Mouse (Mus musculus): Measurements from ENCODE around the gene Kif26b. TPM values are rescaled to one million over a fixed set of nuclear protein-coding genes. Genes with fewer than 3 reads are reported as not detected.

The Kif26b gene
- polyA plus RNA-seq, 1 experiment from 2014 or later = 2.2 TPM

- no peaks in the 10 kb centered on the region for H3K36me3 ChIP-seq (ENCODE audit: insufficient read depth)
- H3K4me3 ChIP-seq (ENCODE audit: low read depth, low read length) = no peak overlapping the region
- no peak overlapping the region for H3K4me2 ChIP-seq
- 81% methylated on average over 4 of the region's 4 CpGs for WGBS
- DNase-seq (no peak), ATAC-seq (ENCODE audit: insufficient read depth) (no peak)
- TF ChIP-seq CTCF (IDR thresholded peaks at IDR 0.05; ENCODE audit: low read depth) = no peak
- no peak overlapping the region for H3K27ac ChIP-seq (ENCODE audit: low read depth)
- H3K9ac ChIP-seq = no peak overlapping the region
- H3K4me1 ChIP-seq (ENCODE audit: insufficient read depth) = no peaks in the 10 kb centered on the region
- no peaks in the 10 kb centered on the region for H3K9me3 ChIP-seq (ENCODE audit: low read depth, low read length)
- H3K27me3 ChIP-seq (ENCODE audit: insufficient read depth, low read length) = no peaks in the 10 kb centered on the region
Measured at GRCm38 (mm10) chr1:178734576-178734975, 205.7 kb downstream of the Kif26b start.

GRCm38 (mm10) chr1:178736931-178737330, 208.0 kb downstream of the Kif26b start:
- Histone ChIP-seq H3K4me2 (no peak overlapping the region), H3K9ac (no peak overlapping the region), H3K27me3 (ENCODE audit: insufficient read depth, low read length) (no peaks in the 10 kb centered on the region), H3K27ac (ENCODE audit: low read depth) (no peak overlapping the region), H3K4me1 (ENCODE audit: insufficient read depth) (no peaks in the 10 kb centered on the region), H3K4me3 (ENCODE audit: low read depth, low read length) (no peak overlapping the region), H3K36me3 (ENCODE audit: insufficient read depth) (no peaks in the 10 kb centered on the region), H3K9me3 (ENCODE audit: low read depth, low read length) (no peaks in the 10 kb centered on the region)
- DNase-seq = no peak
- no peak for ATAC-seq (ENCODE audit: insufficient read depth)
- TF ChIP-seq CTCF (IDR thresholded peaks at IDR 0.05; ENCODE audit: low read depth) = no peak
- WGBS = 84% methylated on average over 2 of the region's 2 CpGs

DNA sequence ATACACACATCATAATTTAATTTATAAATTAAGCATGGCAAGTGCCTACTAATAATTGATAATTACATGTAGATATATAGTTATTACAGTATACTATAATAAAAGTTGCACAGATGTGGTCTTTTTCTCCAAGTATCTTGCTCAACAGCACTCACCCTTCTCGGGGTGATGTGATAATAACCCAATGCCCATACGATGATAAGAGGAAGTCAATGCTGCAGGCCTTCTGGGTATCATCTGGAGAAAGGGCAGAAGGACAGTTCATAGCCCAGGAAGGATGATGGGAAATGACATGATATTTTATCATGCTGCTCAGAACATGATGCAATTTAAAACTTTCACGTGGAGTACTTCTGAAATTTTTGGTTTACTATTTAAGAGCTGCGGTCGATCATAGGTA, 214.9 kb downstream of the Kif26b start:
- no peak overlapping the region for H3K9ac ChIP-seq
- no peak overlapping the region for H3K4me3 ChIP-seq (ENCODE audit: low read depth, low read length)
- 87% methylated on average over 5 of the region's 5 CpGs for WGBS
- DNase-seq = no peak
- no peak overlapping the region for H3K27ac ChIP-seq (ENCODE audit: low read depth)
- no peak for TF ChIP-seq CTCF (IDR thresholded peaks at IDR 0.05; ENCODE audit: low read depth)
- H3K4me1 ChIP-seq (ENCODE audit: insufficient read depth) = no peaks in the 10 kb centered on the region
- no peaks in the 10 kb centered on the region for H3K36me3 ChIP-seq (ENCODE audit: insufficient read depth)
- no peaks in the 10 kb centered on the region for H3K27me3 ChIP-seq (ENCODE audit: insufficient read depth, low read length)
- H3K9me3 ChIP-seq (ENCODE audit: low read depth, low read length) = no peaks in the 10 kb centered on the region
- H3K4me2 ChIP-seq = no peak overlapping the region
- ATAC-seq (ENCODE audit: insufficient read depth) = no peak

DNA sequence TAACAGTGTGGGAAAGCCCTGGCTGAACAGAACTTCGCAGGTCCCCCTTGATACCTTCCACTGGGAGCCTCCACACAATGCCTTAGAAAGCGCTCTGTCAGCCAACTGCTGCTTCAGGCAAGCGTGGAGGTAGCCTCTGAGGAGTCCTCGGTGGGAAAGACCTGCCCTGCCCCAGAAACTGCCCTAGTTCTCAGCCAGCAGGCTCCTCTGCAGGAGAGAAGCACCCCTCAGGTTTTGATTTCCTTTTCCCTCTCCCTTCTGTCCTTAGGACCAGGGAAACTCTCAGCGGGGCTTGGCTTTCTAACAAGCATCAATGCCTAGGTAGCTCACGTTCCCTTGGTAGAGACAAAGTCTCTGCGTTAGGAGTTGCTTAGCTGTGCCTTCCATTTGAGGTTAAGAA, 215.6 kb downstream of the Kif26b start:
- ATAC-seq (ENCODE audit: insufficient read depth) (no peak), DNase-seq (no peak)
- WGBS = 76% methylated on average over 7 of the region's 7 CpGs
- H3K9ac ChIP-seq = no peak overlapping the region
- no peaks in the 10 kb centered on the region for H3K4me1 ChIP-seq (ENCODE audit: insufficient read depth)
- no peak for TF ChIP-seq CTCF (IDR thresholded peaks at IDR 0.05; ENCODE audit: low read depth)
- H3K36me3 ChIP-seq (ENCODE audit: insufficient read depth) = no peaks in the 10 kb centered on the region
- no peaks in the 10 kb centered on the region for H3K9me3 ChIP-seq (ENCODE audit: low read depth, low read length)
- no peak overlapping the region for H3K4me2 ChIP-seq
- H3K27me3 ChIP-seq (ENCODE audit: insufficient read depth, low read length) = no peaks in the 10 kb centered on the region
- no peak overlapping the region for H3K27ac ChIP-seq (ENCODE audit: low read depth)
- H3K4me3 ChIP-seq (ENCODE audit: low read depth, low read length) = no peak overlapping the region

DNA sequence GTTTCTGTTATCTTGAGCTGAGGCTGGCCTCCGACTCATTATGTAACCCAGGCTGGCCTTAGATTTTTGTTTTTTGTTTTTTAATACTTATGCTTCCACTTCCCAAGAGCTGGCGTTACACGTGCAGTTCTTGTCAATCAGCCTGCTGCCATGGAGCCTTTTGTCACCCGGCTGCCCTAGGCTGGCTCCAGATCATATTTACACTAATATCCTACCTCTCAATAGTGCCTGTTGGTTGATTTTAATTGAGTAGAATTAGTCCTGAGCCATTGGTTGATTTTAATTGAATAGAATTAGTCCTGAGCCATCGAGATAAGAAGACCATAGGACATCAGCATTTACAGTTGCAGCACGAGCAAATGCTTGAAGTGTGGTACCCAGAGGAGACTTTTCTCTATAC, 216.0 kb downstream of the Kif26b start:
- DNase-seq = no peak
- Histone ChIP-seq H3K36me3 (ENCODE audit: insufficient read depth) (no peaks in the 10 kb centered on the region), H3K27me3 (ENCODE audit: insufficient read depth, low read length) (no peaks in the 10 kb centered on the region), H3K4me1 (ENCODE audit: insufficient read depth) (no peaks in the 10 kb centered on the region), H3K9ac (no peak overlapping the region), H3K4me3 (ENCODE audit: low read depth, low read length) (no peak overlapping the region), H3K9me3 (ENCODE audit: low read depth, low read length) (no peaks in the 10 kb centered on the region), H3K4me2 (no peak overlapping the region), H3K27ac (ENCODE audit: low read depth) (no peak overlapping the region)
- TF ChIP-seq CTCF (IDR thresholded peaks at IDR 0.05; ENCODE audit: low read depth) = no peak
- no peak for ATAC-seq (ENCODE audit: insufficient read depth)
- WGBS = 78% methylated on average over 6 of the region's 6 CpGs

DNA sequence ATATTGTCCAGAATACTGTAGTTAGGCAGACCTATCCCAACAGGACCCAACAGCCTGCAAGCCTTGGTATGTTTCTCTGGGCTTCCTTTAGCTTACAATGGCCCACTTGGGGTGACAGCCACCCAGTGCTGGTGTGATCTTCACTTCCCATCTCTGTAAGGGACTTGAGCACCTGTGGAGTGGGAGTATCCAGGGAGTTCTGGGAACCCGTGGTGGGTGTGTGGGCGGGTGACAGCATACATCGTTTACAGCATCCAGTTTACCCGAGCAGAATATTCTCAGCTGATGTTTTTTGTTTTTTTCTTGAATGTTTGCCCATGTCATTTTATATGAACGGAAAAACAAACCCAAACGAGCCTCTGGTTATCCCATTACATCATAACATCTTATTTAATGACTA, 216.5 kb downstream of the Kif26b start:
- H3K36me3 ChIP-seq (ENCODE audit: insufficient read depth) = no peaks in the 10 kb centered on the region
- no peaks in the 10 kb centered on the region for H3K27me3 ChIP-seq (ENCODE audit: insufficient read depth, low read length)
- H3K9me3 ChIP-seq (ENCODE audit: low read depth, low read length) = no peaks in the 10 kb centered on the region
- 68% methylated on average over 6 of the region's 6 CpGs for WGBS
- H3K27ac ChIP-seq (ENCODE audit: low read depth) = no peak overlapping the region
- H3K4me2 ChIP-seq = no peak overlapping the region
- H3K4me1 ChIP-seq (ENCODE audit: insufficient read depth) = no peaks in the 10 kb centered on the region
- ATAC-seq (ENCODE audit: insufficient read depth) (no peak), DNase-seq (no peak)
- no peak overlapping the region for H3K9ac ChIP-seq
- no peak overlapping the region for H3K4me3 ChIP-seq (ENCODE audit: low read depth, low read length)
- TF ChIP-seq CTCF (IDR thresholded peaks at IDR 0.05; ENCODE audit: low read depth) = no peak

DNA sequence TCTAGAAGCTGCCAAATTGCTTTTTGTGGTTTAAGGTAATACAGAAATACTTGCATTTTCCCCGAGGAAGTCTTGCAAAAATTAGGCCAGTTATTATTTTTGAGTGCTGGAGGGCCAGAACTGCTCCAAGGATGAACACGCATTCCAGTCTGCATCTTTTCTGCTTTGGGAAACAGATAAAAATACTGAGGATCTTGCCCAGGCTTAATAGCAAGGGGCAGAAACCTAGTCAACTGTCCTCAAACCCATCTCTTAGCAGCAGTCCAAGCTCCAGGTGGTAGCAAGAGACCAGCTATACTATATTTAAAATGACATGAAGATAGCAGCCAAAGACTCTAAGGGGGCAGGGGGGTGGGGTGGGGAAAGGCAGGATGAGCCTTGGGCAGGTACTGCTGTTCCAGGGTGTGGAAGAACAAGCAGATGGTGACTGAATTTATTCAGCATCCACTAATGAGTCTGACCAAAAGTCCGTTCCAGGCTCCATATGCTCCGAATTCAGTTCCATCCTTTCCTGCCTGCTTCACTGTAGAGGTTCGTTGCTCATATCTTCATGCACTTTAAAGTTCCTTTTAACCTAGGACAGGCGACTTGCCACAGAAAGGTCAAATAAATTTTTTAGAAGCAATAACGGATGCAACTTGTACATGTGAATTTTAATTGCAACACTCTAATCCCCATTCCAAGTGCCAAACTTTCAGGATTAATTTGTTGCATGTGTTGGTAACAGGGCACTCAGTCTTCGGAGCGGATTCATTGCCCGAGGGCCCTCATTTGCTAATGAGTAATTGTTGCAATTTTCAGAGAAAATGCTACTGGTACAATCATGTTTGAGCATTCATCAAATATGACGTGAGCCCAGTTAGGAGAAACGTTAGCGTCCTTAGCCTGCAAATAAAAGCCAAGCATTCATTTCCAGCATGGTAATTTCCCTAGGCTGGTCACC, 218.6 kb downstream of the Kif26b start:
- 68% methylated on average over 13 of the region's 13 CpGs for WGBS
- TF ChIP-seq CTCF (IDR thresholded peaks at IDR 0.05; ENCODE audit: low read depth) = no peak
- ATAC-seq (ENCODE audit: insufficient read depth) = no peak

More for the DNA sequence above, 218.6 kb downstream of the Kif26b start:
- H3K27me3 ChIP-seq (ENCODE audit: insufficient read depth, low read length) = no peaks in the 10 kb centered on the region
- H3K4me2 ChIP-seq = no peak overlapping the region
- no peak overlapping the region for H3K27ac ChIP-seq (ENCODE audit: low read depth)
- no peak overlapping the region for H3K4me3 ChIP-seq (ENCODE audit: low read depth, low read length)
- H3K9ac ChIP-seq = no peak overlapping the region
- DNase-seq = no peak
- no peaks in the 10 kb centered on the region for H3K36me3 ChIP-seq (ENCODE audit: insufficient read depth)
- no peaks in the 10 kb centered on the region for H3K9me3 ChIP-seq (ENCODE audit: low read depth, low read length)
- no peaks in the 10 kb centered on the region for H3K4me1 ChIP-seq (ENCODE audit: insufficient read depth)
